Mouse (Mus musculus): Measurements from ENCODE around the gene Gm3072. TPM values are rescaled to one million over a fixed set of nuclear protein-coding genes. Genes with fewer than 3 reads are reported as not detected.
"Not testable (repeated sequence)": the region's sequence is repeated elsewhere in the genome, so short reads cannot be mapped to it uniquely, and the experiment has no call there.

Gene Gm3072
- total RNA-seq (2021), result not detected
- long read RNA-seq, experiment 1, result 0 reads
- long read RNA-seq, experiment 2, result 0 reads

DNA sequence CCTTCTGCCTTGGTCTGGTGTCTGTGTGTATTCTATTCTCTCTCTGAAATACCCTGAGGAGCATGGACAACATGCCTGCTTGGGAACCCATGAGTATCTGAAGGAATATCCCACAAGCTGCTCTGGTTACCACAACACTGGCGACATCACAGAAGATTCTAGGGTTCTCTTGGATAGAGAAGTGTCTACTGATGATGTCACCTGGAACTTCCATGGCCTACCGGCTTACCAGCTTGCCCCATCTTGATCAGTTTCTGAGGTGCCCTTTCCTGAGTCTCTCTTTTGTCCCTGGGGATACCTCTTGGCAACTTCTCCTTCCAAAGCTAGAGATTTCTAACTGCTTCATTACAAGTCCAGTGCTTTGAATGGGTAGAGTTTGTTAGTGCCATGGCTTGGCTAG, at the start of gene Gm3072:
Gene Gm3072, minus strand, starts transcription at position 101 of the 400 bp plus-strand sequence.
- not testable (repeated sequence) for DNase-seq (ENCODE audit: low spot score in 2 of 2)

GRCm38 (mm10) chr14:41648176-41648575, 23.8 kb upstream of the Gm3072 start:
- not testable (repeated sequence) for DNase-seq (ENCODE audit: low spot score in 2 of 2)

- DNase-seq (ENCODE audit: low spot score in 2 of 2), result not testable (repeated sequence)
Observed at GRCm38 (mm10) chr14:41646387-41646786, 22.0 kb upstream of the Gm3072 start, which contains the start of gene Gm3676. Gene Gm3676, minus strand, starts transcription at chr14:41646487.

GRCm38 (mm10) chr14:41630144-41630543, 5.7 kb upstream of the Gm3072 start:
- DNase-seq (ENCODE audit: low spot score in 2 of 2), result not testable (repeated sequence)

DNA sequence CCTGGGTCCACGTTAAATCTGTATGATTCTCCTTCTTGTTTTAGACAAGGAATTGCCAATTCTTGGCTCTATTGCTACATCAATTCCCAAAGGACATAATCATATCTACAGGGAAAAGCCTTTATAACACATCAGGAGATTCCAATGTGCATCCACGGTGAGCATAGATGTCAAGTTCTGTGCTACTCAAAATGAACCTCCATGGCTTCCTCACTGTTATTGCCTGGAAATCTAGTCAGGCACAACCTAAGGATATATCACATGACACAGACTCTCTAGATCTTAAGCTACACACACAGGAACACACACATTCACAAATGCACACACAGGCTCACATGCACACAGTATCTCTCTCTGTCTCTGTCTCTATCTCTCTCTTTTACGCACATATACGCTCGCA, 1.9 kb downstream of the Gm3072 start:
- not testable (repeated sequence) for DNase-seq (ENCODE audit: low spot score in 2 of 2)

DNA sequence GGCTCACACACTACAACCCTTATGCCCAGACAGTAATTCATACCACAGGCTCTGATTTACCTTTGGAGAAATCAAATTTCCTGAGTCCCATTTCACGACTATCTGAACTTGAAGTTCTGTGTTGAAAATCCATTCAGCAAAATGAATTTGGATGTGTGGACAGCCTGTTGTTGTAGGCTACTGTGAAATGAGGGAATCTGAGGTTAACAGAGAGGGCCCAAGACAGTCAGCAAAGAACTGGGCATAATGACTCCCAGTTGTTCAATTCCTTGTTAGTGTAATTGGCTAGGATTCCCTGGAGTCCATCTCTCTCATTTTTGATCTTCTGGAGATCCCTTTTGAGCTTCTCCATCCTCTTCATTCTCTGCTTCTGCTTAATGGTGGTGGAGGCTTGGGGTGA, 13.7 kb downstream of the Gm3072 start:
- DNase-seq (ENCODE audit: low spot score in 2 of 2), result not testable (repeated sequence)

DNA sequence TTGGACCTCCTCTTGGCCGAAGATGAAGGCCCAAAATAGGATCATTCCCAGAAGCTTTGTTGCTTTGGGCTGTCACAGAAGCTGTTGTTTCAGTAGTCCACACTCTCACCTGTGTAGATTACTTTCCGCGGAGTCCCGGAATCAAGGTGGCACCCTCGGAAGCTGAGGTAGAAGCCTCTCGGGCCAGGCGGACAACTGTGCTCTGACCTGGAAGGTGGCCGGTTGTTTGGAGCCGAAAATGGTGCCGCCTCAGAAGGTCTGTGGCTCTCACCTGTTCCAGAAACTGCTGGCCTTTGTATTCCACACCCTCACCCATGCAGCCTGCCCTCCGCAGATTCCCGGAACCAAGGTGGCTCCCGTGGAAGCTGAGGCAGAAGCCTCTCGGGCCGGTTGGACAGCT, 23.5 kb downstream of the Gm3072 start:
- DNase-seq (ENCODE audit: low spot score in 2 of 2), result not testable (repeated sequence)

DNA sequence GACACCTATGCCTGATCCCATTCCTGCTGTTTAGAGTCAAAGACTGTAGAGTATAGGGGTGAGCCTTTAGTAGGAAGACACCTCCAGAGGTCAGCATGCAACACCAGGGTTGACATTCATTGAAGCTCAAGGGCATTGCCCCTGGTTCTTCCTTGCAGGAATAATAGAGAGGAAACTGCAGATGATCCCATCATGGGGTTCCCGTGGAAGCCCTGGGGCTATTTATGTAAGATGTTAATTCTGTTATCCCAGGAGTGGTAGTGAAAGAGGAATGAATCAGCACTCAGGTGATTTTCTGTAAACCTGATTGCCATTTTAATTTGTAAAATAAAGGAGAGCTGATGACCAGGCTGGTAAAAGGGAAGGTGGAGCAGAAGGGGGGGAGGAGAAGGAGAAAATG, 38.1 kb downstream of the Gm3072 start:
- DNase-seq (ENCODE audit: low spot score in 2 of 2), result not testable (repeated sequence)

GRCm38 (mm10) chr14:41572911-41573310, 51.5 kb downstream of the Gm3072 start, which contains the start of gene 1700049E17Rik2:
Gene 1700049E17Rik2, plus strand, starts transcription at chr14:41573211.
- DNase-seq (ENCODE audit: low spot score in 2 of 2), result not testable (repeated sequence)

Other genes with a start within 250 kb of the Gm3072 start
- not detected for gene Gm7945, start 238.2 kb downstream of the Gm3072 start, total RNA-seq (2021)
- gene Gm6482, start 216.3 kb downstream of the Gm3072 start, total RNA-seq (2021), result not detected
- gene Gm7954, start 171.1 kb downstream of the Gm3072 start, total RNA-seq (2021), result not detected
- not detected for gene Gm3486, start 135.1 kb downstream of the Gm3072 start, total RNA-seq (2021)
- gene Gm7970, start 69.0 kb downstream of the Gm3072 start, total RNA-seq (2021), result not detected
- not detected for gene 1700049E17Rik2, start 51.4 kb downstream of the Gm3072 start, total RNA-seq (2021)
- gene Gm3676, start 21.9 kb upstream of the Gm3072 start, total RNA-seq (2021), result not detected
- not detected for gene Gm8068, start 77.3 kb upstream of the Gm3072 start, total RNA-seq (2021)
- gene Gm7929, start 126.0 kb upstream of the Gm3072 start, total RNA-seq (2021), result not detected
- not detected for gene Gm47189, start 147.8 kb upstream of the Gm3072 start, total RNA-seq (2021)